Mouse (Mus musculus): Measurements from ENCODE around the gene Wfdc11.

DNA sequence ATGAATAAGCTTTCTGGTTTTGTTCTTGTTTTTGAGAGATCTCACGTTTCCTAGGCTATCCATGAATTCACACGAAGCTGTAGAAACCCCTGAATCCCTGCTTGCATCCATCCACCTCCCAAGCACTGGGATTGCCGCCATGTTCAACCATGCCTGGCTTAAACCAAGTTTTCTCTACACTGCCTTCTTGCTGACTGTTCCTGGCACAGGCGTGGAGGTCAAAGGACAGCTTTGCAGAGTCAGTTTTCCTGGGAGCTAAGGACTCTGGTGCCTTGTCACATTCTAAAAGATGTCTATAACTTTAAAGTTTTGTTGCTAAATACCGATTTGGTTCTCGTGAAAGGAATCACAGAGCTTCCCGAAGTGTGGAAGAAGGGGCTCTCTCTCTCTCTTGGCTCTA lies 9.0 kb downstream of the Wfdc11 start:
- TF ChIP-seq ZMIZ1 (IDR thresholded peaks at IDR 0.05; ENCODE audit: low read depth, low read length), result no peak
- TF ChIP-seq NELFE (IDR thresholded peaks at IDR 0.05; ENCODE audit: low read depth, low read length), result no peak
- no peak for TF ChIP-seq CTCF (conservative IDR thresholded peaks at IDR 0.05 in 1 of 2, IDR thresholded peaks at IDR 0.05 in 1 of 2; ENCODE audit: low read depth in 2 of 2, low read length in 2 of 2)
- no peak for TF ChIP-seq JUND (conservative IDR thresholded peaks at IDR 0.05; ENCODE audit: low read depth, low read length)
- TF ChIP-seq POLR2A (IDR thresholded peaks at IDR 0.05; ENCODE audit: low read depth, low read length), result no peak
- no peak for TF ChIP-seq CHD2 (IDR thresholded peaks at IDR 0.05; ENCODE audit: low read length)
- TF ChIP-seq TCF12 (IDR thresholded peaks at IDR 0.05; ENCODE audit: low read depth, low read length), result no peak
- TF ChIP-seq GABPA (IDR thresholded peaks at IDR 0.05; ENCODE audit: insufficient replicate concordance, low read depth, low read length), result no peak
- no peak for TF ChIP-seq CHD1 (IDR thresholded peaks at IDR 0.05; ENCODE audit: low read depth, low read length)
- no peak for TF ChIP-seq MAZ (IDR thresholded peaks at IDR 0.05; ENCODE audit: low read depth, low read length)
- no peak for TF ChIP-seq EP300 (IDR thresholded peaks at IDR 0.05; ENCODE audit: low read length)
- TF ChIP-seq MYC (IDR thresholded peaks at IDR 0.05; ENCODE audit: low read depth, low read length), result no peak
- no peak for TF ChIP-seq IRF4 (IDR thresholded peaks at IDR 0.05; ENCODE audit: low read depth, low read length)
- no peak for TF ChIP-seq ELF1 (IDR thresholded peaks at IDR 0.05; ENCODE audit: low read depth, low read length)

Data from CH12.LX (cell line).